Mouse (Mus musculus): ENCODE results near the gene Herc4.
"Not testable (repeated sequence)": the region's sequence is repeated elsewhere in the genome, so short reads cannot be mapped to it uniquely, and the experiment has no call there.

Herc4 gene

DNA sequence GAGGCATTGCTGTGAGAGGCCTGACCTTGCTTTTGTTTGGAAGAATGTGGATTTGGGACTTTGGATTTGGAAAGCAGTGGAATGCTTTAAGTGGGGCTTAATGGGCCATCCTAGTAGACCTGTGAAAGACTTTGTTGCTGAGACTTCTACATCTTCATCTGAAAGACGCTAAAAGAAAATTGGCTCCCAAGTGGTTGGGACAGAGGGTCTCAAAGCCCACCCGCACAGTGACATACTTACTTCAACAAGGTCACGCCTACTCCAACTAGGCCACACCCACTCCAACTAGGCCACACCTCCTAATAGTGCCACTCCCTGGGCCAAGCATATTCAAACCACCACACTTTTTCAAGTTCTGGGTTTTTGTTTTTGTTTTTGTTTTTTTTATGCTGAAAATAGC lies 101.1 kb downstream of the Herc4 start:
- intact Hi-C loops (cut with DNase I) = loop anchor here (5.0 kb wide), 1 partner anchor 38 kb away; the partner anchor contains the start of genes Dnajc12 and Sirt1

DNA sequence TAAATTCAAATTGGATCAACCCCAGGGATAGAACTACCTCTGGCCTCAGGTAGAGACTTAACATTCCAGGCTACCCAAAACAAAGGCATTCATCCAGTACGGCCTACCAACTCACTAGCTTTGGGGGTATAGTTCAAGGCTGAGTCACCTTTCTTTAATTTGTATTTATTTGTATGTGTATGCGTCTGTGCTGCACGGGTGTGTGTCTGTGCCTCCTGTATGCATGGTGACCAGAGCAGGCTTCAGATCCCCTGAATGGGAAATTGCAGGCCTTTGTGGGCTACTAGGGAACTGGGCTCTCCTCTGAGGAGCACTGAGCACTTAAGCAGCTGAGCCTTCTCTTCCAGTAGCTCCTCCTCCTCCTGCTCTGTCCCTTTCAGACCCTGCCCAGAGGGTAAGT lies 104.7 kb downstream of the Herc4 start:
- intact Hi-C loops (cut with DNase I) = no loop called here

DNA sequence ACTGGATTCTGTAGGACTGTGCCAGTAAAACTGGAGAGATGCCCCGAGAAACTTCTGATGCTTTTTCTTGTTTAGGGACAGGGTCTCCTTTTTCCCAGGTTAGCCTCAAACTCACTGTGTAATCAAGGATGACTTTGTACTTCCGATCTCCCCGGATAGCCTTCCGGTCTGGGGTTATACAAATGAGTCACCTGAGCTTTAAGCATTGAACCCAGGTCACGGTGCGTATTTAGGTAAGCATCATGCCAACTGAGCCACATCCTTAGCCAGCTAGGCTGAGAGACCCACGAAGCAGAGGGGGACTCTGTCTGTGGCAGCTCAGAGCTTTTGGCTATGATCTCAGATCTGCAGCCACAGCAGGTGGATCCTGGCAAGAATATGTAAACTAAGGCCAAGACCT lies 107.1 kb downstream of the Herc4 start:
- intact Hi-C loops (cut with DNase I) = no loop called here

DNA sequence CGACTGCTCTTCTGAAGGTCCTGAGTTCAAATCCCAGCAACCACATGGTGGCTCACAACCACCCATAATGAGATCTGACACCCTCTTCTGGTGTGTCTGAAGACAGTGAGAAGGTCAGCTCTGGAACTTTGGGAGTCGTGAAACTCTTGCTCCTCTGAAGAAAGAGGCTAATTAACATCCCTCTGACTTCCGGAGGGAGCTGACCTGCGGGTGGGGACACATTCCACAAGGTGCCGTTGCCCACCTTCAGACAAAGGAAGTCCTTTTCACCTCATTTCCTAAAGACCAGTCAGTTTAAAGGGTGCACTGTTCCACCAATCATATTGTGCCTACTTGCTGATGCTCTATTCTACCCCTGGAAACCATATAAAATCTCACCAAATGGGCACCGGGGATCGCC lies 107.5 kb downstream of the Herc4 start:
- intact Hi-C loops (cut with DNase I) = not testable (repeated sequence)

DNA sequence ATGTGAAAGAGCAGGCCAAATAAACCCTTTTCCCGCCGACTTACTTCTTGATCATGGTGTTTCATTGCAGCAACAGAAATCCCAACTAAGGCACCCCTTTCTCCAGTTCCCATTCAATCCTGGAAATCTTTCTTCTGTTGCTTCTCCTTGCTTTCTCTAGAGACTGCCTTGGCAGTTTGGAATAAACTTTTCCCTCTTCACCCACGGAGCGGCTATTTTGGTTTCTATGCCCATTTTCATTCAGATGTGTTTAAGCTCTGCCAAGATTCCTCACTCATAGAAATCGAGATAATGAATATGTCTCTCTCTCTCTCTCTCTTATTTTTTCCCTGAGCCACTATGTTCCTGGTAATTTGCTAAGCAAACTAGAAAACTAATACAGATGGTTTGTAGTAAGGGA lies 108.5 kb downstream of the Herc4 start:
- intact Hi-C loops (cut with DNase I) = no loop called here

DNA sequence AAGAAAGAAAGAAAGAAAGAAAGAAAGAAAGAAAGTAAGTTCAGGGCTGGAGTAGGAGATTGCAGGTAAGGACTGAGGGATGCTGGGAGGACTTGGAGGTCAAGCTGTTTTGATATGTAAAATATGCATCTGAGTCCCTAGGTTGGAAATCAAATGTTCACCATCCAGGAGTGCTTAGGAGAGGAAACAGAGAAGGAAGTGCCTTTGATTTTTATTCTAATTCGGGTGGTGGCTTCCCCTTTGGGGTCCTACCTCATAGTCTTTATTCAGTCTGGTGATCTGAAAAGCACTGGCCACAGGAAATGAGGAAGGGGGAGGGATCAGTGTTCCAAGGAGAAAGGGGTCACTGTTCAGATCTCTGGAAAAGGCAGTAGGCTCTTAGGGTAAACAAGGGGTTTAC lies 116.9 kb downstream of the Herc4 start:
- intact Hi-C loops (cut with DNase I) = no loop called here

DNA sequence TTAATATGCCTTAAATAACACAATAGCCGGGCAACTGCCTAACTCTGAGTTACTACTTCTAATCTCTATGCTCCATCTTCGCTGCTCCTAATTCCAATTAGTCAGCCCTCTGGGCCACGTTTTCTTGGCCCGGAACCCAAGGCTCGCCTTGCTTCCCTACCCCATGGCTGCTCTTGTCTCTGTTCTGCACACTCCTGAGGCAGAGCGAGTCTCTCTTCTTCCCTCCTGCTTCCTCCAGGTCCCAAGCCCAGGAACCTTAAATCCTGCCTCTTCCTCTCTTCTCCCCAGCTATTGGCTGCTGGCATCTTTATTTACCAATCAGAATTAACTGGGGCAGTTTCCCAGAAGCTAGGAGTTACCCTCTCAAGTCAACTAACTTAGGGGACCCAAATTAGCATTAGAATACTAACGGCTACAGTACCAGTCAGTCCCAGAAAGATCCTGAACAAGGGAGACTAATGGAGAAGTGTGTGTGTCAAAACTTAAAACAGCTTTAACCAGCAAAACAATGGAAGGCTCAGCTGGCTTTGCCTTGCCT lies 122.4 kb downstream of the Herc4 start:
- intact Hi-C loops (cut with DNase I) = no loop called here

DNA sequence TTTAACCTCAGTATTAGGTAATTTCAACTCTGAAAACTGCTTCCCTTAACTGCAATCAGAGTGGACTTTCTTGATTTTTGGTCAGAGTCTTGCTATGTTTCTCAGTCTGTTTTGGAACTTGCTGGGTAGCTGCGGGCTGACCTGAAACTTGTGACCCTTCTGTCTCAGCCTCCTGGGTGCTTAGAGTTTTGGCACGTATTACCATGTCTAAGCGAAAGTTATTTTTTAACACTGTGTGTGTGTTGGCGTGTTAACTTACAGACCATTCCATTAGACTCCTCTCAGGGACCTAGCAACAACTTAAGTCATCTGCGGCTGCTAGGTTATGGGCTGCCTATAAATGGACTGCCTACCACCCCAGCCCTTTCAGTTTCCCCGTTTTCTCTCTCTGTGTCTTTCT lies 123.8 kb downstream of the Herc4 start:
- intact Hi-C loops (cut with DNase I) = no loop called here
